In genomic region chr5:147323237-147323917, GRCm38 (mm10) we compare ENCODE assay signal across 8 mouse cellular contexts. TPM values are rescaled to one million over a fixed set of nuclear protein-coding genes. Genes with fewer than 3 reads are reported as not detected.
DNase-seq lines count a peak whose midpoint lies in the region; ATAC-seq and TF ChIP-seq lines count a peak whose summit lies in the region.

No protein-coding gene starts in this region.

- DNase-seq in neural tube, embryonic 10.5 days (ENCODE audit: extremely low spot score, low spot score): peak; percentile 83
- DNase-seq in embryonic facial prominence, embryonic 14.5 days (ENCODE audit: low spot score): peak; percentile 48
- peak; percentile 94 for DNase-seq in naive thymus-derived CD4-positive, alpha-beta T cell, adult 2 months (ENCODE audit: low read depth)
- peak; percentile 75 for DNase-seq in testis, postnatal 14 days (ENCODE audit: low spot score)

- peaks cover 39% of the 10 kb centered on the region for H3K27me3 ChIP-seq in neural tube, embryonic 15.5 days (replicated peaks)
- peaks cover 32% of the 10 kb centered on the region for H3K27me3 ChIP-seq in embryonic facial prominence, embryonic 14.5 days (replicated peaks; ENCODE audit: control insufficient read depth, insufficient read depth, low read length)
- peaks cover 24% of the 10 kb centered on the region for H3K27me3 ChIP-seq in hindbrain, embryonic 16.5 days (replicated peaks; ENCODE audit: control insufficient read depth, insufficient read depth, low read length)
- peaks cover 47% of the 10 kb centered on the region for H3K27me3 ChIP-seq in limb, embryonic 13.5 days

- no peak for ATAC-seq in neural tube, embryonic 15.5 days (ENCODE audit: low FRiP score)
- no peak for ATAC-seq in embryonic facial prominence, embryonic 14.5 days (ENCODE audit: low read depth)
- ATAC-seq in hindbrain, embryonic 16.5 days: 0 out of 2 replicates have a peak, but pooled peaks have one; percentile 20
- peak; percentile 54; the same call in 1 of the 2 replicates for ATAC-seq in limb, embryonic 13.5 days (ENCODE audit: low FRiP score, low read depth)

- no peak overlapping the region for H3K27ac ChIP-seq in neural tube, embryonic 15.5 days (replicated peaks)
- no peak overlapping the region for H3K27ac ChIP-seq in bone marrow, adult 2 months (ENCODE audit: control insufficient read depth, insufficient read depth, low read depth, low read length, poor library complexity)
- no peak overlapping the region for H3K27ac ChIP-seq in embryonic facial prominence, embryonic 14.5 days (replicated peaks; ENCODE audit: low read depth, low read length)
- H3K27ac ChIP-seq in hindbrain, embryonic 16.5 days (ENCODE audit: low read depth, low read length): no peak overlapping the region
- H3K27ac ChIP-seq in limb, embryonic 13.5 days: no peak overlapping the region

- no peak overlapping the region for H3K9ac ChIP-seq in neural tube, embryonic 15.5 days (replicated peaks)
- H3K9ac ChIP-seq in embryonic facial prominence, embryonic 14.5 days (ENCODE audit: low read depth, low read length): no peak overlapping the region
- H3K9ac ChIP-seq in hindbrain, embryonic 16.5 days (ENCODE audit: low read depth, low read length): no peak overlapping the region
- H3K9ac ChIP-seq in limb, embryonic 13.5 days: no peak overlapping the region

- TF ChIP-seq POLR2A in bone marrow, adult 2 months (IDR thresholded peaks at IDR 0.05; ENCODE audit: borderline replicate concordance, control insufficient read depth, low read depth, low read length): no peak

- WGBS in neural tube, embryonic 15.5 days: 18% methylated on average over 17 of the region's 17 CpGs
- WGBS in bone marrow, adult 2 months: 3% methylated on average over 17 of the region's 17 CpGs
- WGBS in embryonic facial prominence, embryonic 14.5 days: 21% methylated on average over 16 of the region's 17 CpGs
- WGBS in hindbrain, embryonic 16.5 days: 19% methylated on average over 17 of the region's 17 CpGs
- WGBS in limb, embryonic 13.5 days: 16% methylated on average over 17 of the region's 17 CpGs

- no peaks in the 10 kb centered on the region for H3K36me3 ChIP-seq in neural tube, embryonic 15.5 days
- no peaks in the 10 kb centered on the region for H3K36me3 ChIP-seq in embryonic facial prominence, embryonic 14.5 days (ENCODE audit: control insufficient read depth, insufficient read depth, low read length)
- no peaks in the 10 kb centered on the region for H3K36me3 ChIP-seq in hindbrain, embryonic 16.5 days (ENCODE audit: control insufficient read depth, insufficient read depth, low read length)
- no peaks in the 10 kb centered on the region for H3K36me3 ChIP-seq in limb, embryonic 13.5 days

- TF ChIP-seq CTCF in bone marrow, adult 2 months (IDR thresholded peaks at IDR 0.05; ENCODE audit: control insufficient read depth, insufficient read depth, low read length): peak; percentile 85

- H3K9me3 ChIP-seq in neural tube, embryonic 15.5 days (replicated peaks): no peaks in the 10 kb centered on the region
- H3K9me3 ChIP-seq in embryonic facial prominence, embryonic 14.5 days (ENCODE audit: control insufficient read depth, low read length): 0 out of 2 replicates have a peak, but pooled peaks cover 6% of the 10 kb centered on the region
- no peaks in the 10 kb centered on the region; the same call in 1 of the 2 replicates for H3K9me3 ChIP-seq in hindbrain, embryonic 16.5 days (ENCODE audit: control insufficient read depth, low read length)
- no peaks in the 10 kb centered on the region for H3K9me3 ChIP-seq in limb, embryonic 13.5 days

- no peaks in the 10 kb centered on the region for H3K4me1 ChIP-seq in neural tube, embryonic 15.5 days
- H3K4me1 ChIP-seq in bone marrow, adult 2 months (ENCODE audit: control insufficient read depth, insufficient read depth, low read length): no peaks in the 10 kb centered on the region
- H3K4me1 ChIP-seq in embryonic facial prominence, embryonic 14.5 days (ENCODE audit: control insufficient read depth, insufficient read depth, low read length): no peaks in the 10 kb centered on the region
- H3K4me1 ChIP-seq in hindbrain, embryonic 16.5 days (ENCODE audit: control insufficient read depth, insufficient read depth, low read depth, low read length): no peaks in the 10 kb centered on the region
- H3K4me1 ChIP-seq in limb, embryonic 13.5 days: no peaks in the 10 kb centered on the region

- H3K4me2 ChIP-seq in neural tube, embryonic 15.5 days: no peak overlapping the region
- no peak overlapping the region for H3K4me2 ChIP-seq in embryonic facial prominence, embryonic 14.5 days (ENCODE audit: low read depth, low read length)
- H3K4me2 ChIP-seq in hindbrain, embryonic 16.5 days (ENCODE audit: low read length): no peak overlapping the region
- no peak overlapping the region; the same call in 1 of the 2 replicates for H3K4me2 ChIP-seq in limb, embryonic 13.5 days (replicated peaks)

- H3K4me3 ChIP-seq in neural tube, embryonic 15.5 days (replicated peaks): no peak overlapping the region
- no peak overlapping the region for H3K4me3 ChIP-seq in bone marrow, adult 2 months (replicated peaks; ENCODE audit: control insufficient read depth, low read depth, low read length)
- H3K4me3 ChIP-seq in embryonic facial prominence, embryonic 14.5 days (ENCODE audit: low read depth, low read length): no peak overlapping the region
- no peak overlapping the region for H3K4me3 ChIP-seq in hindbrain, embryonic 16.5 days (ENCODE audit: low read length)
- H3K4me3 ChIP-seq in limb, embryonic 13.5 days: no peak overlapping the region

RNA-seq across cellular contexts. Expression of gene Urad, which starts 1.1 kb away (rescaled TPM):
- polyA plus RNA-seq in neural tube, embryonic 15.5 days (2015; fragmentation: Nextera tagmentation; extraction: Ambion mirVana): 0.24 TPM in 1 of 2 replicates, not detected in the other
- polyA plus RNA-seq in bone marrow, adult 2 months (2011; ENCODE audit: insufficient read depth, insufficient read length, low replicate concordance, missing spikeins): not detected in 2 replicates
- polyA plus RNA-seq in embryonic facial prominence, embryonic 14.5 days (2014; fragmentation: Nextera tagmentation; extraction: Ambion mirVana): not detected in 2 replicates
- polyA plus RNA-seq in hindbrain, embryonic 16.5 days (2015; fragmentation: Nextera tagmentation; extraction: Ambion mirVana): not detected in 2 replicates
- not detected in 2 replicates for polyA plus RNA-seq in limb, embryonic 13.5 days (2015; fragmentation: Nextera tagmentation; extraction: Ambion mirVana)

RNA-seq across cellular contexts. Expression of gene Cdx2, which starts 16.3 kb away (rescaled TPM):
- 3.1 TPM in 1 of 2 replicates, not detected in the other for polyA plus RNA-seq in neural tube, embryonic 15.5 days (2015; fragmentation: Nextera tagmentation; extraction: Ambion mirVana)
- not detected in 2 replicates for polyA plus RNA-seq in bone marrow, adult 2 months (2011; ENCODE audit: insufficient read depth, insufficient read length, low replicate concordance, missing spikeins)
- not detected in 2 replicates for polyA plus RNA-seq in embryonic facial prominence, embryonic 14.5 days (2014; fragmentation: Nextera tagmentation; extraction: Ambion mirVana)
- polyA plus RNA-seq in hindbrain, embryonic 16.5 days (2015; fragmentation: Nextera tagmentation; extraction: Ambion mirVana): not detected in 2 replicates
- 0.06 TPM in 1 of 2 replicates, not detected in the other for polyA plus RNA-seq in limb, embryonic 13.5 days (2015; fragmentation: Nextera tagmentation; extraction: Ambion mirVana)

RNA-seq across cellular contexts. Expression of gene Pdx1, which starts 53.6 kb away (rescaled TPM):
- polyA plus RNA-seq in neural tube, embryonic 15.5 days (2015; fragmentation: Nextera tagmentation; extraction: Ambion mirVana): not detected in 2 replicates
- polyA plus RNA-seq in bone marrow, adult 2 months (2011; ENCODE audit: insufficient read depth, insufficient read length, low replicate concordance, missing spikeins): not detected in 2 replicates
- polyA plus RNA-seq in embryonic facial prominence, embryonic 14.5 days (2014; fragmentation: Nextera tagmentation; extraction: Ambion mirVana): not detected in 2 replicates
- polyA plus RNA-seq in hindbrain, embryonic 16.5 days (2015; fragmentation: Nextera tagmentation; extraction: Ambion mirVana): not detected in 2 replicates
- not detected in 2 replicates for polyA plus RNA-seq in limb, embryonic 13.5 days (2015; fragmentation: Nextera tagmentation; extraction: Ambion mirVana)

Comparison
In these comparisons a context has a peak if more than half of its experiments do, and no peak if none do; other contexts are left out.
1. ATAC-seq: peak in hindbrain, embryonic 16.5 days (single experiment) and limb, embryonic 13.5 days (single experiment); none in neural tube, embryonic 15.5 days (single experiment) and embryonic facial prominence, embryonic 14.5 days (single experiment).
2. Peak in every context shown above with its lines, with median percentiles within 50 percentile points of each other: DNase-seq.